Mouse (Mus musculus): ENCODE results near the gene Cntnap4. TPM values are rescaled to one million over a fixed set of nuclear protein-coding genes. Genes with fewer than 3 reads are reported as not detected.

Cntnap4 gene
- total and polyA plus RNA-seq, 3 experiments, result not detected

- TF ChIP-seq ELF1 (IDR thresholded peaks at IDR 0.05; ENCODE audit: low read depth, low read length) (no peak), EP300 (IDR thresholded peaks at IDR 0.05; ENCODE audit: low read depth in 1 of 2, low read length in 2 of 2) (no peak), POLR2AphosphoS2 (IDR thresholded peaks at IDR 0.05; ENCODE audit: low read length) (no peak), CHD2 (IDR thresholded peaks at IDR 0.05; ENCODE audit: low read length) (no peak), SMC3 (IDR thresholded peaks at IDR 0.05; ENCODE audit: low read depth, low read length) (no peak), USF2 (IDR thresholded peaks at IDR 0.05; ENCODE audit: borderline replicate concordance in 1 of 2, insufficient read depth in 1 of 2, low read depth in 1 of 2, low read length in 2 of 2) (no peak), CHD1 (IDR thresholded peaks at IDR 0.05; ENCODE audit: low read depth, low read length) (no peak), BHLHE40 (IDR thresholded peaks at IDR 0.05; ENCODE audit: borderline replicate concordance, low read depth, low read length) (no peak), TAL1 (IDR thresholded peaks at IDR 0.05; ENCODE audit: low read length) (no peak), ETS1 (IDR thresholded peaks at IDR 0.05; ENCODE audit: low read depth, low read length) (no peak), MYC (IDR thresholded peaks at IDR 0.05; ENCODE audit: low read depth, low read length) (no peak), SIN3A (IDR thresholded peaks at IDR 0.05; ENCODE audit: low read length) (no peak)
- H3K9me3 ChIP-seq (replicated peaks; ENCODE audit: insufficient read depth, low read length), result no peaks in the 10 kb centered on the region
- no peak for DNase-seq (ENCODE audit: low read depth, low spot score)
- H3K79me2 ChIP-seq (ENCODE audit: control insufficient read depth, insufficient read depth, low read length, poor library complexity), result no peaks in the 10 kb centered on the region
- no peak overlapping the region for H3K27ac ChIP-seq (ENCODE audit: control insufficient read depth, low read depth, low read length)
- H3K4me3 ChIP-seq (ENCODE audit: control insufficient read depth in 1 of 2, insufficient read depth in 1 of 2, low read depth in 2 of 2, low read length in 2 of 2), result no peak overlapping the region
- H3K27me3 ChIP-seq (ENCODE audit: control insufficient read depth in 1 of 2, insufficient read depth in 2 of 2, low read length in 2 of 2), result no peaks in the 10 kb centered on the region
- H3K36me3 ChIP-seq (ENCODE audit: control insufficient read depth in 1 of 2, insufficient read depth in 2 of 2, low read length in 2 of 2), result no peaks in the 10 kb centered on the region
- H3K4me1 ChIP-seq (ENCODE audit: control insufficient read depth in 1 of 2, insufficient read depth in 2 of 2, low read length in 2 of 2), result no peaks in the 10 kb centered on the region
- H3K9ac ChIP-seq (ENCODE audit: control insufficient read depth, low read depth, low read length, poor library complexity, severe bottlenecking), result no peak overlapping the region
Measured at GRCm38 (mm10) chr8:112589052-112589389, 19.2 kb downstream of the Cntnap4 start.

- DNase-seq (ENCODE audit: low read depth, low spot score), result no peak
- H3K36me3 ChIP-seq (ENCODE audit: control insufficient read depth in 1 of 2, insufficient read depth in 2 of 2, low read length in 2 of 2), result no peaks in the 10 kb centered on the region
- H3K27ac ChIP-seq (ENCODE audit: control insufficient read depth, low read depth, low read length), result no peak overlapping the region
- no peaks in the 10 kb centered on the region for H3K27me3 ChIP-seq (ENCODE audit: control insufficient read depth in 1 of 2, insufficient read depth in 2 of 2, low read length in 2 of 2)
- TF ChIP-seq MAZ (IDR thresholded peaks at IDR 0.05; ENCODE audit: low read depth, low read length) (no peak), TBP (IDR thresholded peaks at IDR 0.05; ENCODE audit: low read depth, low read length) (no peak), MYC (IDR thresholded peaks at IDR 0.05; ENCODE audit: low read depth, low read length) (no peak), USF2 (IDR thresholded peaks at IDR 0.05; ENCODE audit: borderline replicate concordance in 1 of 2, insufficient read depth in 1 of 2, low read depth in 1 of 2, low read length in 2 of 2) (no peak), SIN3A (IDR thresholded peaks at IDR 0.05; ENCODE audit: low read length) (no peak), ZMIZ1 (IDR thresholded peaks at IDR 0.05; ENCODE audit: low read depth, low read length) (no peak), MAX (IDR thresholded peaks at IDR 0.05; ENCODE audit: low read length) (no peak), UBTF (IDR thresholded peaks at IDR 0.05; ENCODE audit: borderline replicate concordance, insufficient read depth, low read depth, low read length) (no peak), MXI1 (IDR thresholded peaks at IDR 0.05; ENCODE audit: low read depth, low read length) (no peak), TCF12 (IDR thresholded peaks at IDR 0.05; ENCODE audit: low read depth, low read length) (no peak), CHD1 (IDR thresholded peaks at IDR 0.05; ENCODE audit: low read depth, low read length) (no peak), GATA1 (IDR thresholded peaks at IDR 0.05; ENCODE audit: low read depth, low read length) (no peak), TAL1 (IDR thresholded peaks at IDR 0.05; ENCODE audit: low read length) (no peak), GABPA (IDR thresholded peaks at IDR 0.05; ENCODE audit: low read depth, low read length) (no peak)
- no peaks in the 10 kb centered on the region for H3K4me1 ChIP-seq (ENCODE audit: control insufficient read depth in 1 of 2, insufficient read depth in 2 of 2, low read length in 2 of 2)
- H3K79me2 ChIP-seq (ENCODE audit: control insufficient read depth, insufficient read depth, low read length, poor library complexity), result no peaks in the 10 kb centered on the region
- no peaks in the 10 kb centered on the region for H3K9me3 ChIP-seq (replicated peaks; ENCODE audit: insufficient read depth, low read length)
- no peak overlapping the region for H3K4me3 ChIP-seq (ENCODE audit: control insufficient read depth in 1 of 2, insufficient read depth in 1 of 2, low read depth in 2 of 2, low read length in 2 of 2)
- H3K9ac ChIP-seq (ENCODE audit: control insufficient read depth, low read depth, low read length, poor library complexity, severe bottlenecking), result no peak overlapping the region
Measured at GRCm38 (mm10) chr8:112596023-112596776, 26.4 kb downstream of the Cntnap4 start.
